Mouse (Mus musculus): ENCODE measurements around the gene Vill. TPM values are rescaled to one million over a fixed set of nuclear protein-coding genes. Genes with fewer than 3 reads are reported as not detected.

Gene Vill
- polyA plus RNA-seq, 1 experiment = not detected

DNA sequence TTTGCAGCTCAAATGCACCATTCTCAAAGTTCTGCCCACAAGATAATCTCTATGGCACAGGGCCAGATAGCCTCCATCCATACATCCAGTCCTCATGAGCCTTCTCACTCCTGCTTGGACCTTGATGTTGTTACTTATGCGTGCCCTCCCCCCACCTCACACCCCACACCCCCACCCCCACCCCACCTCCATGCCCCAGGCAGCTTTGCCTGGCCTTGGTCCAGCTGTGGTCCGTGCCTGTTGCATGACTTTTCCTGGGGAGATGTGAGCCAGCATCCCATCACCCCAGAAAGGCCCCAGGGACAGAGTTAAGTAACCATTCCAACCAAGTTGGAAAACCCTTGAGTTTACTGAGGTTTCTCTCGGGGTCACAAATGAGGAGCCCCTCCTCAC lies 67.6 kb downstream of the Vill start:
- Histone ChIP-seq H3K4me1 (ENCODE audit: control insufficient read depth) (no peaks in the 10 kb centered on the region), H3K4me3 (replicated peaks) (no peak overlapping the region), H3K36me3 (ENCODE audit: control insufficient read depth) (no peaks in the 10 kb centered on the region), H3K27me3 (ENCODE audit: control insufficient read depth) (no peaks in the 10 kb centered on the region), H3K9me3 (ENCODE audit: control insufficient read depth, low read length) (no peaks in the 10 kb centered on the region)
- TF ChIP-seq TAL1 (IDR thresholded peaks at IDR 0.05; ENCODE audit: low read length) (no peak), GATA1 (IDR thresholded peaks at IDR 0.05; ENCODE audit: low read length) (no peak)

Other genes with a start within 250 kb of the Vill start
- 0.14 and 0.23 TPM in 2 replicates for gene Ctdspl, start 126.3 kb upstream of the Vill start, polyA plus RNA-seq (2012)
- gene Plcd1, start 40.7 kb downstream of the Vill start, polyA plus RNA-seq (2012) = 0.01 TPM in 1 of 2 replicates, not detected in the other
- gene Dlec1, start 49.7 kb downstream of the Vill start, polyA plus RNA-seq (2012) = not detected in 2 replicates
- 0.04 TPM in 1 of 2 replicates, not detected in the other for gene Acaa1b, start 104.3 kb downstream of the Vill start, polyA plus RNA-seq (2012)
- not detected in 2 replicates for gene Gm47289, start 106.4 kb downstream of the Vill start, polyA plus RNA-seq (2012)
- not detected in 2 replicates for gene Slc22a13, start 156.3 kb downstream of the Vill start, polyA plus RNA-seq (2012)

All from erythroblast, embryonic 14.5 days (primary cell).